Mouse (Mus musculus): ENCODE measurements around the gene Rep15.

DNA sequence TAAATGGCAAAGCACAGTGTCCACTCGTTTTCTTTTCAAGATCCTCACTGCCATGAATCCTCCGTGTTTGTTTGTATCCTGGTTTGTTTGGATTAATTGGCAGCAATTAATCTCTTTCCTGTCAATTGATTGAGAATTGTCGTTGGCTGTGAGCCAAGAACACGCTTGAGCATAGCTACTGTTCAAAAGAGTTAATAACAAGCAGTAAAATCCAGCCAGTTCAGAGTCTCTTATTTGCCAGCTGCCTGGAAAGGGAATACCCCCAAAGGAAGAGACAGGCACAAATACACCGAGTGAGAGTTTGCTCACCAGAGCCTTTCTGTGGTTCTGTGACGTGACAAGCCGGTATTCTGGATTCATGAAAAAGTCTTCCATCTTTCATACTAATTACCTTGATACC, 29.6 kb downstream of the Rep15 start:
- TF ChIP-seq CTCF (IDR thresholded peaks at IDR 0.05; ENCODE audit: insufficient read depth, low read depth, low read length), result no peak
- no peak for TF ChIP-seq POLR2A (IDR thresholded peaks at IDR 0.05; ENCODE audit: insufficient read depth, low read depth, low read length)

Data from olfactory bulb, adult 2 months (tissue).